Mouse (Mus musculus): Measurements from ENCODE around the gene Oas1e.

GRCm38 (mm10) chr5:120752786-120753185, 42.5 kb downstream of the Oas1e start:
- TF ChIP-seq CTCF (IDR thresholded peaks at IDR 0.05; ENCODE audit: borderline replicate concordance, insufficient read depth, low read depth, low read length) (no peak), POLR2A (IDR thresholded peaks at IDR 0.05; ENCODE audit: borderline replicate concordance, insufficient read depth, low read length) (no peak)
